Mouse (Mus musculus): ENCODE measurements around the gene Icam1. TPM values are rescaled to one million over a fixed set of nuclear protein-coding genes. Genes with fewer than 3 reads are reported as not detected.

The Icam1 gene
- polyA plus RNA-seq, 1 experiment: 18.9 TPM

- H3K4me1 ChIP-seq (ENCODE audit: control insufficient read depth, insufficient read depth, low read length): no peaks in the 10 kb centered on the region
- H3K27ac ChIP-seq (ENCODE audit: insufficient read depth, low read length): no peak overlapping the region
- H3K4me3 ChIP-seq (ENCODE audit: insufficient read depth, low read length): no peak overlapping the region
- TF ChIP-seq CTCF (IDR thresholded peaks at IDR 0.05; ENCODE audit: borderline replicate concordance, insufficient read depth, low read length): no peak
- TF ChIP-seq POLR2A (IDR thresholded peaks at IDR 0.05; ENCODE audit: low read depth, low read length): no peak
Measured at GRCm38 (mm10) chr9:21030055-21030600, 14.3 kb downstream of the Icam1 start.

- H3K27ac ChIP-seq (ENCODE audit: insufficient read depth, low read length): peak overlapping the region; percentile 34; the same call in 1 of the 2 replicates
- TF ChIP-seq CTCF (IDR thresholded peaks at IDR 0.05; ENCODE audit: borderline replicate concordance, insufficient read depth, low read length) (no peak), POLR2A (IDR thresholded peaks at IDR 0.05; ENCODE audit: low read depth, low read length) (no peak)
- H3K4me3 ChIP-seq (ENCODE audit: insufficient read depth, low read length): peak overlapping the region; percentile 49
- H3K4me1 ChIP-seq (ENCODE audit: control insufficient read depth, insufficient read depth, low read length): no peaks in the 10 kb centered on the region
Measured at GRCm38 (mm10) chr9:21030781-21031250, 15.0 kb downstream of the Icam1 start.

GRCm38 (mm10) chr9:21031251-21031895, 15.6 kb downstream of the Icam1 start:
- Histone ChIP-seq H3K27ac (ENCODE audit: insufficient read depth, low read length) (peak overlapping the region; percentile 34; the same call in 1 of the 2 replicates), H3K4me3 (ENCODE audit: insufficient read depth, low read length) (peak overlapping the region; percentile 49), H3K4me1 (ENCODE audit: control insufficient read depth, insufficient read depth, low read length) (no peaks in the 10 kb centered on the region)
- TF ChIP-seq POLR2A (IDR thresholded peaks at IDR 0.05; ENCODE audit: low read depth, low read length) (peak; percentile 55), CTCF (IDR thresholded peaks at IDR 0.05; ENCODE audit: borderline replicate concordance, insufficient read depth, low read length) (no peak)

- Histone ChIP-seq H3K27ac (ENCODE audit: insufficient read depth, low read length) (peak within 1 kb of the TSS; percentile 34; the same call in 1 of the 2 replicates), H3K4me3 (ENCODE audit: insufficient read depth, low read length) (peak within 1 kb of the TSS; percentile 49), H3K4me1 (ENCODE audit: control insufficient read depth, insufficient read depth, low read length) (no peaks in the 10 kb centered on the region)
- no peak for TF ChIP-seq POLR2A (IDR thresholded peaks at IDR 0.05; ENCODE audit: low read depth, low read length)
- TF ChIP-seq CTCF (IDR thresholded peaks at IDR 0.05; ENCODE audit: borderline replicate concordance, insufficient read depth, low read length): no peak
Measured at GRCm38 (mm10) chr9:21031896-21032351, 16.1 kb downstream of the Icam1 start, which contains the start of gene Icam5. Icam5 (plus strand) TSS chr9:21032073.

- peaks cover 3% of the 10 kb centered on the region; the same call in 1 of the 2 replicates for H3K4me1 ChIP-seq (ENCODE audit: control insufficient read depth, insufficient read depth, low read length)
- TF ChIP-seq CTCF (IDR thresholded peaks at IDR 0.05; ENCODE audit: borderline replicate concordance, insufficient read depth, low read length): no peak
- TF ChIP-seq POLR2A (IDR thresholded peaks at IDR 0.05; ENCODE audit: low read depth, low read length): no peak
- no peak overlapping the region for H3K27ac ChIP-seq (ENCODE audit: insufficient read depth, low read length)
- H3K4me3 ChIP-seq (ENCODE audit: insufficient read depth, low read length): peak overlapping the region; percentile 49
Measured at GRCm38 (mm10) chr9:21032491-21032890, 16.7 kb downstream of the Icam1 start.

GRCm38 (mm10) chr9:21033136-21033535, 17.4 kb downstream of the Icam1 start:
- H3K4me3 ChIP-seq (ENCODE audit: insufficient read depth, low read length): peak overlapping the region; percentile 45
- no peak for TF ChIP-seq CTCF (IDR thresholded peaks at IDR 0.05; ENCODE audit: borderline replicate concordance, insufficient read depth, low read length)
- TF ChIP-seq POLR2A (IDR thresholded peaks at IDR 0.05; ENCODE audit: low read depth, low read length): peak; percentile 60
- H3K4me1 ChIP-seq (ENCODE audit: control insufficient read depth, insufficient read depth, low read length): peaks cover 3% of the 10 kb centered on the region; the same call in 1 of the 2 replicates
- no peak overlapping the region for H3K27ac ChIP-seq (ENCODE audit: insufficient read depth, low read length)

GRCm38 (mm10) chr9:21034481-21035085, 18.8 kb downstream of the Icam1 start:
- Histone ChIP-seq H3K4me3 (ENCODE audit: insufficient read depth, low read length) (no peak overlapping the region), H3K27ac (ENCODE audit: insufficient read depth, low read length) (no peak overlapping the region), H3K4me1 (ENCODE audit: control insufficient read depth, insufficient read depth, low read length) (peaks cover 3% of the 10 kb centered on the region; the same call in 1 of the 2 replicates)
- TF ChIP-seq CTCF (IDR thresholded peaks at IDR 0.05; ENCODE audit: borderline replicate concordance, insufficient read depth, low read length): no peak
- no peak for TF ChIP-seq POLR2A (IDR thresholded peaks at IDR 0.05; ENCODE audit: low read depth, low read length)

GRCm38 (mm10) chr9:21035586-21035985, 19.8 kb downstream of the Icam1 start:
- peaks cover 3% of the 10 kb centered on the region; the same call in 1 of the 2 replicates for H3K4me1 ChIP-seq (ENCODE audit: control insufficient read depth, insufficient read depth, low read length)
- no peak overlapping the region for H3K27ac ChIP-seq (ENCODE audit: insufficient read depth, low read length)
- TF ChIP-seq CTCF (IDR thresholded peaks at IDR 0.05; ENCODE audit: borderline replicate concordance, insufficient read depth, low read length) (no peak), POLR2A (IDR thresholded peaks at IDR 0.05; ENCODE audit: low read depth, low read length) (no peak)
- H3K4me3 ChIP-seq (ENCODE audit: insufficient read depth, low read length): no peak overlapping the region

GRCm38 (mm10) chr9:21036161-21036560, 20.4 kb downstream of the Icam1 start:
- H3K4me1 ChIP-seq (ENCODE audit: control insufficient read depth, insufficient read depth, low read length): peaks cover 3% of the 10 kb centered on the region; the same call in 1 of the 2 replicates
- no peak for TF ChIP-seq CTCF (IDR thresholded peaks at IDR 0.05; ENCODE audit: borderline replicate concordance, insufficient read depth, low read length)
- no peak for TF ChIP-seq POLR2A (IDR thresholded peaks at IDR 0.05; ENCODE audit: low read depth, low read length)
- H3K4me3 ChIP-seq (ENCODE audit: insufficient read depth, low read length): no peak overlapping the region
- no peak overlapping the region for H3K27ac ChIP-seq (ENCODE audit: insufficient read depth, low read length)
